Mouse (Mus musculus) lung, embryonic 16.5 days (tissue): ENCODE measurements around the gene Adad1. TPM values are rescaled to one million over a fixed set of nuclear protein-coding genes. Genes with fewer than 3 reads are reported as not detected.

ENCODE experiments used
- ATAC-seq: fragments of 200-750 bp; cut with Nextera tagmentation; 2 replicates; pipeline ENCODE4 v1.8.0; 2017; ENCODE audit warnings: low read depth, mild to moderate bottlenecking, moderate library complexity
- H3K27ac ChIP-seq: fragments of 300-500 bp; sonication (generic); 2 replicates; pipeline ENCODE4 v1.5.1; 2014; ENCODE audit warnings: mild to moderate bottlenecking, control low read depth, low read length
- H3K27me3 ChIP-seq: fragments of 300-500 bp; sonication (generic); 2 replicates; pipeline ENCODE4 v1.6.1; 2014; ENCODE audit warnings: low read depth, low read length, mixed read lengths; ENCODE audit not compliant: control insufficient read depth, insufficient read depth
- H3K36me3 ChIP-seq: fragments of 300-500 bp; sonication (generic); 2 replicates; pipeline ENCODE4 v1.6.1; 2014; ENCODE audit warnings: low read length; ENCODE audit not compliant: control insufficient read depth, insufficient read depth
- H3K4me1 ChIP-seq: fragments of 300-500 bp; sonication (generic); replicated peaks from 2 replicates; pipeline ENCODE4 v1.6.1; 2014; ENCODE audit warnings: low read length, mixed read lengths; ENCODE audit not compliant: control insufficient read depth, insufficient read depth
- H3K4me2 ChIP-seq: fragments of 300-500 bp; sonication (generic); 2 replicates; pipeline ENCODE4 v1.6.1; 2014; ENCODE audit warnings: low read depth, low read length, control low read depth
- H3K4me3 ChIP-seq: fragments of 300-500 bp; sonication (generic); 2 replicates; pipeline ENCODE4 v1.5.1; 2014; ENCODE audit warnings: mild to moderate bottlenecking, low read length, control low read depth
- H3K9ac ChIP-seq: fragments of 300-500 bp; sonication (generic); 2 replicates; pipeline ENCODE4 v1.6.1; 2014; ENCODE audit warnings: low read length, control low read depth
- H3K9me3 ChIP-seq: fragments of 300-500 bp; sonication (generic); 2 replicates; pipeline ENCODE4 v1.6.1; 2016; ENCODE audit warnings: low read length; ENCODE audit not compliant: control insufficient read depth
- WGBS: fragments of 180-500 bp; shearing (Covaris S2); extraction: QIAGEN DNeasy Blood & Tissue Kit; methylation state at CpG from one replicate; pipeline ENCODE4 v1.1.7; 2014; 5-methylcytosine and 5-hydroxymethylcytosine counted together
- polyA plus RNA-seq: library from polyadenylated mRNA; unstranded; fragments of >200 nt; fragmentation: Nextera tagmentation; extraction: Ambion mirVana; gene quantifications from 2 replicates; pipeline ENCODE4 v1.2.1, GENCODE M21; 2015

Adad1 gene
- polyA plus RNA-seq, 1 experiment from 2014 or later = 0.41 TPM

DNA sequence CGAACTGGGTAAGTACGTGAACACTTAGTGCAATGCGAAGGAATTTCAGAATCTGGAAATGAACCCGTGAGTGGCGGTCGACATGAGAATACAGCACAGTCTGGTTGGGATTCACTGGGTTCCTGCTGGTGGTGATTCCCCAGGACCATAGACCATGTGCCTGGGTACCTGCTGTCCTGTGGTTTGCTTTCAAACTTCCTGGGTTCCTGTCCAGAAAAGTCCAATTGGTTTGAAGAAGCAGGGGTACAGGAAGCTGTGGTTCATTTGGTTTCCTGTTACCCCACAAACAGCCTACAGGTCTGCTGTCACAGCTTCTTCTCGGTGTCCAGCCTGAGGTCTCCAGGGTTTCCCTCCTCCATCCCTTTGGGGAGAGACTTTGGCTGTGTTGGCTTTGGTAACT lies 89.7 kb downstream of the Adad1 start:
- no peak overlapping the region for H3K27ac ChIP-seq
- H3K4me3 ChIP-seq = no peak overlapping the region
- H3K9me3 ChIP-seq = no peaks in the 10 kb centered on the region
- no peaks in the 10 kb centered on the region for H3K36me3 ChIP-seq
- H3K9ac ChIP-seq = no peak overlapping the region
- H3K4me1 ChIP-seq = no peaks in the 10 kb centered on the region
- 87% methylated on average over 7 of the region's 7 CpGs for WGBS
- ATAC-seq = no peak
- H3K27me3 ChIP-seq = no peaks in the 10 kb centered on the region
- H3K4me2 ChIP-seq = no peak overlapping the region

DNA sequence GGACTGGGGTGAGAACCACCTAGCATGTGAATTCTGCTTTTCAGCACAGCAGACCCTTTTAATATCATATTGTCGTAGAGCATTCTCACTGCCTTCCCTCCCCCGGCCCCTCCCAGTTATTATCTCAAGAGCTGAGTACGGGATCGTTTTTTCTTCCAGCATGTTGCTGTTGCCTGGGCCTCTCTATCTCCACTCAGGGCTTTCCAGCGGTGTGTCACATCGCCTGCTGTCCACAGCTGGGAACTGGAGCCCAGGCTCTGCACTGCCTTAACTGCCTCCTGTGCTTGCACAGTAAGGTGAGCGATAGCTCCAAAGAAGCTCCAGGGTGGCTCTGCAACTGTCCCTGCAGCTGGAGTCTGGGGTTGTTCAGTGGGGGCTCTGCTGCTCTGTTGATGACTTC lies 91.1 kb downstream of the Adad1 start:
- H3K36me3 ChIP-seq = no peaks in the 10 kb centered on the region
- H3K27me3 ChIP-seq = no peaks in the 10 kb centered on the region
- WGBS = 38% methylated on average over 7 of the region's 7 CpGs
- no peaks in the 10 kb centered on the region for H3K4me1 ChIP-seq
- no peaks in the 10 kb centered on the region for H3K9me3 ChIP-seq
- H3K4me2 ChIP-seq = no peak overlapping the region
- no peak for ATAC-seq
- no peak overlapping the region for H3K27ac ChIP-seq
- H3K4me3 ChIP-seq = no peak overlapping the region
- H3K9ac ChIP-seq = no peak overlapping the region

GRCm38 (mm10) chr3:37157082-37157481 lies 93.8 kb downstream of the Adad1 start:
- no peaks in the 10 kb centered on the region for H3K36me3 ChIP-seq
- H3K4me3 ChIP-seq = no peak overlapping the region
- no peaks in the 10 kb centered on the region for H3K4me1 ChIP-seq
- no peak overlapping the region for H3K4me2 ChIP-seq
- no peak overlapping the region for H3K9ac ChIP-seq
- no peak overlapping the region for H3K27ac ChIP-seq
- H3K9me3 ChIP-seq = no peaks in the 10 kb centered on the region
- ATAC-seq = no peak
- WGBS = 57% methylated on average over 8 of the region's 8 CpGs
- no peaks in the 10 kb centered on the region for H3K27me3 ChIP-seq

DNA sequence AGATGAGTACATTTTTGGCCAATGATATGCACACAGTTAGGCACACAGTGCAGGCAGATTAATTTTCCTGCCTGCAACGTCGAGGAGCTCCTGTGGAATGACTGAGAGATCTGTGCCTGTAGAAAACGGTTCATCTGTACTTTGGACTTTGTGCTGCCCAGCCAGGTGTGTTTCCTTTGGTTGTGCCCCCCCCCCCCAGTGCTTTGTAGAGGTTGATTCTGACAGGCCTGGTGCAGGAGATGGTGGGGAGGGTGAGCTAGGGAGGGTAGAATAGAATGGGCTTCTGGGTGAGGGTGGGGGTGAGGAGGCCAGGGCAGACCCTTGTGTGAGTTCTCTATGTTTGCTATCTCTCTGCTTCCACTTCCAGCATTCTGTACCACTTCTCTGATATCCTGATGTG lies 94.9 kb downstream of the Adad1 start:
- H3K27me3 ChIP-seq = no peaks in the 10 kb centered on the region
- H3K4me1 ChIP-seq = no peaks in the 10 kb centered on the region
- H3K36me3 ChIP-seq = no peaks in the 10 kb centered on the region
- H3K4me2 ChIP-seq = no peak overlapping the region
- H3K9ac ChIP-seq = no peak overlapping the region
- H3K9me3 ChIP-seq = no peaks in the 10 kb centered on the region
- WGBS = 59% methylated on average over 3 of the region's 3 CpGs
- H3K4me3 ChIP-seq = no peak overlapping the region
- no peak for ATAC-seq
- H3K27ac ChIP-seq = no peak overlapping the region

DNA sequence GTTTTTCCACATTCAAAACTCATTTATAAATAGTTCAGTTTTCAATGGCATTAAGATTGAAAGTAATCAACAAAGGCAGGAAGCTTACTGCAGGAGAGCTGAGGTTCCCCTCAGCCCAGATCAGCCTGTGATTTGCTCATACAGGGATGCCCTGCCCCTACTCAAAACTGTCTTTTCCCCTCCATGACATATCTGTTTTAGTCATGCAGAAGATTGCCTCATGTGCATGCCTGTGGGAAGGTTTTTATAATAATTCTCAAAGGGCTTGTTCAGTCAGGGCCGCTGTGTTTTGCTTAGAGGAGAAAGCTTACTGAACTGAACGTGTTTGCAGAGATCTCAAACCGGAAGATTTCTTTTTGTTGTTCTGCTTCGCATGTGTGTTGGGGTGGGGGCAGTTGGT lies 97.8 kb downstream of the Adad1 start:
- 81% methylated on average over 4 of the region's 4 CpGs for WGBS
- no peak for ATAC-seq

GRCm38 (mm10) chr3:37169283-37169682 lies 106.0 kb downstream of the Adad1 start:
- H3K4me3 ChIP-seq = no peak overlapping the region
- no peak overlapping the region for H3K9ac ChIP-seq
- no peaks in the 10 kb centered on the region for H3K4me1 ChIP-seq
- H3K9me3 ChIP-seq = no peaks in the 10 kb centered on the region
- WGBS = 87% methylated on average over 2 of the region's 2 CpGs
- H3K36me3 ChIP-seq = no peaks in the 10 kb centered on the region
- no peak overlapping the region for H3K4me2 ChIP-seq
- ATAC-seq = no peak
- no peaks in the 10 kb centered on the region for H3K27me3 ChIP-seq
- no peak overlapping the region for H3K27ac ChIP-seq

More for the DNA sequence above, 97.8 kb downstream of the Adad1 start:
- H3K4me3 ChIP-seq = no peak overlapping the region
- no peak overlapping the region for H3K4me2 ChIP-seq
- H3K9ac ChIP-seq = no peak overlapping the region
- H3K4me1 ChIP-seq = no peaks in the 10 kb centered on the region
- no peaks in the 10 kb centered on the region for H3K9me3 ChIP-seq
- no peaks in the 10 kb centered on the region for H3K36me3 ChIP-seq
- no peaks in the 10 kb centered on the region for H3K27me3 ChIP-seq
- no peak overlapping the region for H3K27ac ChIP-seq

Other genes starting within 250 kb of the Adad1 start
- gene 4932438A13Rik, start 200.4 kb upstream of the Adad1 start, polyA plus RNA-seq = 49.4 and 53.0 TPM in 2 replicates
- 0.19 and 0.20 TPM in 2 replicates for gene Il2, start 62.4 kb downstream of the Adad1 start, polyA plus RNA-seq
- gene Il21, start 169.1 kb downstream of the Adad1 start, polyA plus RNA-seq = not detected in 2 replicates
- 6.9 and 7.2 TPM in 2 replicates for gene Bbs12, start 249.0 kb downstream of the Adad1 start, polyA plus RNA-seq
- 9.2 and 10.0 TPM in 2 replicates for gene Cetn4, start 249.2 kb downstream of the Adad1 start, polyA plus RNA-seq